Mouse (Mus musculus): ENCODE data around the gene Tmem141. TPM values are rescaled to one million over a fixed set of nuclear protein-coding genes. Genes with fewer than 3 reads are reported as not detected.

Tmem141 gene
- polyA plus RNA-seq (2017; shearing (Covaris generic)), result 1.0 TPM

GRCm38 (mm10) chr2:25621229-25622200 lies at the start of gene Tmem141:
Gene Tmem141, minus strand, starts transcription at chr2:25622005.

GRCm38 (mm10) chr2:25657652-25658051 lies 35.8 kb upstream of the Tmem141 start, which contains the start of gene Lcn5:
Gene Lcn5, plus strand, starts transcription at chr2:25657952.

GRCm38 (mm10) chr2:25652902-25653301 lies 31.1 kb upstream of the Tmem141 start, which contains the start of gene Lcn8:
Gene Lcn8, plus strand, starts transcription at chr2:25653120.

GRCm38 (mm10) chr2:25627811-25628210 lies 6.0 kb upstream of the Tmem141 start, which contains the start of gene Fcna:
Gene Fcna, minus strand, starts transcription at chr2:25628030.

GRCm38 (mm10) chr2:25617578-25617977 lies 4.2 kb downstream of the Tmem141 start, which contains the start of gene Ccdc183:
Gene Ccdc183, minus strand, starts transcription at chr2:25617678.

GRCm38 (mm10) chr2:25607761-25608622 lies 13.8 kb downstream of the Tmem141 start, which contains the start of gene Rabl6:
Gene Rabl6, minus strand, starts transcription at chr2:25608521.

GRCm38 (mm10) chr2:25581294-25581864 lies 40.4 kb downstream of the Tmem141 start, which contains the start of gene Ajm1:
Gene Ajm1, minus strand, starts transcription at chr2:25581757.

GRCm38 (mm10) chr2:25574579-25575431 lies 47.0 kb downstream of the Tmem141 start, which contains the start of the genes Mamdc4 and Phpt1:
Gene Mamdc4, minus strand, starts transcription at chr2:25574845.
Gene Phpt1, minus strand, starts transcription at chr2:25575224.

Other genes with a start within 250 kb of the Tmem141 start
- gene Sapcd2, start 249.7 kb downstream of the Tmem141 start, polyA plus RNA-seq (2017; shearing (Covaris generic)), result 1.2 TPM
- not detected for gene Entpd2, start 226.1 kb downstream of the Tmem141 start, polyA plus RNA-seq (2017; shearing (Covaris generic))
- gene Npdc1, start 222.7 kb downstream of the Tmem141 start, polyA plus RNA-seq (2017; shearing (Covaris generic)), result 3.4 TPM
- 10.9 TPM for gene Fut7, start 198.7 kb downstream of the Tmem141 start, polyA plus RNA-seq (2017; shearing (Covaris generic))
- 30.7 TPM for gene Abca2, start 193.3 kb downstream of the Tmem141 start, polyA plus RNA-seq (2017; shearing (Covaris generic))
- 3.9 TPM for gene Clic3, start 165.2 kb downstream of the Tmem141 start, polyA plus RNA-seq (2017; shearing (Covaris generic))
- gene Paxx, start 160.9 kb downstream of the Tmem141 start, polyA plus RNA-seq (2017; shearing (Covaris generic)), result 100 TPM
- gene Ptgds, start 152.0 kb downstream of the Tmem141 start, polyA plus RNA-seq (2017; shearing (Covaris generic)), result not detected
- not detected for gene Lcn12, start 128.1 kb downstream of the Tmem141 start, polyA plus RNA-seq (2017; shearing (Covaris generic))
- gene Fbxw5, start 121.3 kb downstream of the Tmem141 start, polyA plus RNA-seq (2017; shearing (Covaris generic)), result 130 TPM
- 10.9 TPM for gene C8g, start 120.3 kb downstream of the Tmem141 start, polyA plus RNA-seq (2017; shearing (Covaris generic))
- 124 TPM for gene Traf2, start 75.1 kb downstream of the Tmem141 start, polyA plus RNA-seq (2017; shearing (Covaris generic))
- gene Edf1, start 64.2 kb downstream of the Tmem141 start, polyA plus RNA-seq (2017; shearing (Covaris generic)), result 318 TPM
- gene Mamdc4, start 47.2 kb downstream of the Tmem141 start, polyA plus RNA-seq (2017; shearing (Covaris generic)), result 0.45 TPM
- gene Phpt1, start 46.8 kb downstream of the Tmem141 start, polyA plus RNA-seq (2017; shearing (Covaris generic)), result 73.4 TPM
- not detected for gene Ajm1, start 40.2 kb downstream of the Tmem141 start, polyA plus RNA-seq (2017; shearing (Covaris generic))
- 17.8 TPM for gene Rabl6, start 13.5 kb downstream of the Tmem141 start, polyA plus RNA-seq (2017; shearing (Covaris generic))
- gene Ccdc183, start 4.3 kb downstream of the Tmem141 start, polyA plus RNA-seq (2017; shearing (Covaris generic)), result not detected
- 16.4 TPM for gene Fcna, start 6.0 kb upstream of the Tmem141 start, polyA plus RNA-seq (2017; shearing (Covaris generic))
- gene Lcn8, start 31.1 kb upstream of the Tmem141 start, polyA plus RNA-seq (2017; shearing (Covaris generic)), result not detected
- gene Lcn5, start 35.9 kb upstream of the Tmem141 start, polyA plus RNA-seq (2017; shearing (Covaris generic)), result not detected
- gene Lcn6, start 54.8 kb upstream of the Tmem141 start, polyA plus RNA-seq (2017; shearing (Covaris generic)), result not detected
- gene Lcn10, start 60.7 kb upstream of the Tmem141 start, polyA plus RNA-seq (2017; shearing (Covaris generic)), result 0.62 TPM
- not detected for gene Obp2a, start 78.0 kb upstream of the Tmem141 start, polyA plus RNA-seq (2017; shearing (Covaris generic))
- gene Bmyc, start 84.7 kb upstream of the Tmem141 start, polyA plus RNA-seq (2017; shearing (Covaris generic)), result 179 TPM
- not detected for gene Obp2b, start 115.0 kb upstream of the Tmem141 start, polyA plus RNA-seq (2017; shearing (Covaris generic))
- not detected for gene Lcn3, start 143.6 kb upstream of the Tmem141 start, polyA plus RNA-seq (2017; shearing (Covaris generic))
- gene Lcn11, start 155.0 kb upstream of the Tmem141 start, polyA plus RNA-seq (2017; shearing (Covaris generic)), result not detected
- gene Gm13539, start 160.3 kb upstream of the Tmem141 start, polyA plus RNA-seq (2017; shearing (Covaris generic)), result not detected
- not detected for gene Glt6d1, start 193.8 kb upstream of the Tmem141 start, polyA plus RNA-seq (2017; shearing (Covaris generic))
- not detected for gene Lcn9, start 201.1 kb upstream of the Tmem141 start, polyA plus RNA-seq (2017; shearing (Covaris generic))
- gene Sohlh1, start 225.2 kb upstream of the Tmem141 start, polyA plus RNA-seq (2017; shearing (Covaris generic)), result 0.52 TPM
- 0.72 TPM for gene Kcnt1, start 241.7 kb upstream of the Tmem141 start, polyA plus RNA-seq (2017; shearing (Covaris generic))

Data from inflammation-experienced regulatory T-cells, adult 16 weeks (primary cell).